Mouse (Mus musculus): ENCODE data around the gene Mpdz. TPM values are rescaled to one million over a fixed set of nuclear protein-coding genes. Genes with fewer than 3 reads are reported as not detected.

Mpdz gene
- polyA plus RNA-seq, 1 experiment, result 2.0 TPM

- Histone ChIP-seq H3K27me3 (ENCODE audit: control insufficient read depth, insufficient read depth, low read length) (no peaks in the 10 kb centered on the region), H3K4me1 (ENCODE audit: control insufficient read depth, insufficient read depth, insufficient read length) (no peaks in the 10 kb centered on the region), H3K36me3 (ENCODE audit: control insufficient read depth, insufficient read depth, low read length) (no peaks in the 10 kb centered on the region), H3K4me3 (ENCODE audit: extremely low read depth, insufficient read depth, insufficient read length) (no peak overlapping the region), H3K27ac (ENCODE audit: insufficient read depth, low read length) (no peak overlapping the region)
- 84% methylated on average over 4 of the region's 4 CpGs for WGBS
- no peak for TF ChIP-seq CTCF (IDR thresholded peaks at IDR 0.05; ENCODE audit: extremely low read depth, insufficient read depth, insufficient read length, insufficient replicate concordance)
- TF ChIP-seq POLR2A (IDR thresholded peaks at IDR 0.05; ENCODE audit: low read depth, low read length), result no peak
- DNase-seq (ENCODE audit: low read depth in 1 of 2, low spot score in 2 of 2), result no peak
Observed at GRCm38 (mm10) chr4:81298384-81298783, 144.2 kb downstream of the Mpdz start.

- Histone ChIP-seq H3K27me3 (ENCODE audit: control insufficient read depth, insufficient read depth, low read length) (no peaks in the 10 kb centered on the region), H3K4me1 (ENCODE audit: control insufficient read depth, insufficient read depth, insufficient read length) (no peaks in the 10 kb centered on the region), H3K4me3 (ENCODE audit: extremely low read depth, insufficient read depth, insufficient read length) (no peak overlapping the region), H3K36me3 (ENCODE audit: control insufficient read depth, insufficient read depth, low read length) (no peaks in the 10 kb centered on the region), H3K27ac (ENCODE audit: insufficient read depth, low read length) (no peak overlapping the region)
- no peak for DNase-seq (ENCODE audit: low read depth in 1 of 2, low spot score in 2 of 2)
- TF ChIP-seq CTCF (IDR thresholded peaks at IDR 0.05; ENCODE audit: extremely low read depth, insufficient read depth, insufficient read length, insufficient replicate concordance), result no peak
- no peak for TF ChIP-seq POLR2A (IDR thresholded peaks at IDR 0.05; ENCODE audit: low read depth, low read length)
Observed at GRCm38 (mm10) chr4:81293309-81293708, 149.3 kb downstream of the Mpdz start.

- Histone ChIP-seq H3K4me1 (ENCODE audit: control insufficient read depth, insufficient read depth, insufficient read length) (no peaks in the 10 kb centered on the region), H3K4me3 (ENCODE audit: extremely low read depth, insufficient read depth, insufficient read length) (no peak overlapping the region), H3K27ac (ENCODE audit: insufficient read depth, low read length) (no peak overlapping the region), H3K36me3 (ENCODE audit: control insufficient read depth, insufficient read depth, low read length) (no peaks in the 10 kb centered on the region), H3K27me3 (ENCODE audit: control insufficient read depth, insufficient read depth, low read length) (no peaks in the 10 kb centered on the region)
- 87% methylated on average over 4 of the region's 4 CpGs for WGBS
- TF ChIP-seq CTCF (IDR thresholded peaks at IDR 0.05; ENCODE audit: extremely low read depth, insufficient read depth, insufficient read length, insufficient replicate concordance), result no peak
- TF ChIP-seq POLR2A (IDR thresholded peaks at IDR 0.05; ENCODE audit: low read depth, low read length), result no peak
- DNase-seq (ENCODE audit: low read depth in 1 of 2, low spot score in 2 of 2), result no peak
Observed at GRCm38 (mm10) chr4:81285564-81285963, 157.1 kb downstream of the Mpdz start.

GRCm38 (mm10) chr4:81283611-81284010, 159.0 kb downstream of the Mpdz start:
- Histone ChIP-seq H3K27ac (ENCODE audit: insufficient read depth, low read length) (no peak overlapping the region), H3K4me1 (ENCODE audit: control insufficient read depth, insufficient read depth, insufficient read length) (no peaks in the 10 kb centered on the region), H3K36me3 (ENCODE audit: control insufficient read depth, insufficient read depth, low read length) (no peaks in the 10 kb centered on the region), H3K27me3 (ENCODE audit: control insufficient read depth, insufficient read depth, low read length) (no peaks in the 10 kb centered on the region), H3K4me3 (ENCODE audit: extremely low read depth, insufficient read depth, insufficient read length) (no peak overlapping the region)
- no peak for TF ChIP-seq CTCF (IDR thresholded peaks at IDR 0.05; ENCODE audit: extremely low read depth, insufficient read depth, insufficient read length, insufficient replicate concordance)
- no peak for TF ChIP-seq POLR2A (IDR thresholded peaks at IDR 0.05; ENCODE audit: low read depth, low read length)
- WGBS, result 88% methylated on average over 3 of the region's 3 CpGs
- no peak for DNase-seq (ENCODE audit: low read depth in 1 of 2, low spot score in 2 of 2)

- TF ChIP-seq POLR2A (IDR thresholded peaks at IDR 0.05; ENCODE audit: low read depth, low read length), result no peak
- no peak for TF ChIP-seq CTCF (IDR thresholded peaks at IDR 0.05; ENCODE audit: extremely low read depth, insufficient read depth, insufficient read length, insufficient replicate concordance)
- H3K27ac ChIP-seq (ENCODE audit: insufficient read depth, low read length), result no peak overlapping the region
- DNase-seq (ENCODE audit: low read depth in 1 of 2, low spot score in 2 of 2), result no peak
- no peaks in the 10 kb centered on the region for H3K4me1 ChIP-seq (ENCODE audit: control insufficient read depth, insufficient read depth, insufficient read length)
- WGBS, result 92% methylated on average over 6 of the region's 6 CpGs
- H3K36me3 ChIP-seq (ENCODE audit: control insufficient read depth, insufficient read depth, low read length), result no peaks in the 10 kb centered on the region
- no peaks in the 10 kb centered on the region for H3K27me3 ChIP-seq (ENCODE audit: control insufficient read depth, insufficient read depth, low read length)
- H3K4me3 ChIP-seq (ENCODE audit: extremely low read depth, insufficient read depth, insufficient read length), result no peak overlapping the region
Observed at GRCm38 (mm10) chr4:81283081-81283480, 159.5 kb downstream of the Mpdz start.

GRCm38 (mm10) chr4:81280098-81280497, 162.5 kb downstream of the Mpdz start:
- 85% methylated on average over 4 of the region's 4 CpGs for WGBS
- TF ChIP-seq POLR2A (IDR thresholded peaks at IDR 0.05; ENCODE audit: low read depth, low read length), result no peak
- no peak for TF ChIP-seq CTCF (IDR thresholded peaks at IDR 0.05; ENCODE audit: extremely low read depth, insufficient read depth, insufficient read length, insufficient replicate concordance)

GRCm38 (mm10) chr4:81279451-81279850, 163.2 kb downstream of the Mpdz start:
- TF ChIP-seq POLR2A (IDR thresholded peaks at IDR 0.05; ENCODE audit: low read depth, low read length), result no peak
- no peak for TF ChIP-seq CTCF (IDR thresholded peaks at IDR 0.05; ENCODE audit: extremely low read depth, insufficient read depth, insufficient read length, insufficient replicate concordance)
- 90% methylated on average over 5 of the region's 5 CpGs for WGBS
- H3K36me3 ChIP-seq (ENCODE audit: control insufficient read depth, insufficient read depth, low read length), result no peaks in the 10 kb centered on the region
- no peaks in the 10 kb centered on the region for H3K4me1 ChIP-seq (ENCODE audit: control insufficient read depth, insufficient read depth, insufficient read length)
- no peak overlapping the region for H3K4me3 ChIP-seq (ENCODE audit: extremely low read depth, insufficient read depth, insufficient read length)
- H3K27ac ChIP-seq (ENCODE audit: insufficient read depth, low read length), result no peak overlapping the region
- DNase-seq (ENCODE audit: low read depth in 1 of 2, low spot score in 2 of 2), result no peak
- H3K27me3 ChIP-seq (ENCODE audit: control insufficient read depth, insufficient read depth, low read length), result no peaks in the 10 kb centered on the region

More at GRCm38 (mm10) chr4:81280098-81280497, 162.5 kb downstream of the Mpdz start:
- Histone ChIP-seq H3K36me3 (ENCODE audit: control insufficient read depth, insufficient read depth, low read length) (no peaks in the 10 kb centered on the region), H3K27ac (ENCODE audit: insufficient read depth, low read length) (no peak overlapping the region), H3K4me3 (ENCODE audit: extremely low read depth, insufficient read depth, insufficient read length) (no peak overlapping the region), H3K27me3 (ENCODE audit: control insufficient read depth, insufficient read depth, low read length) (no peaks in the 10 kb centered on the region), H3K4me1 (ENCODE audit: control insufficient read depth, insufficient read depth, insufficient read length) (no peaks in the 10 kb centered on the region)
- DNase-seq (ENCODE audit: low read depth in 1 of 2, low spot score in 2 of 2), result no peak

Data from spleen, adult 2 months (tissue).